Mouse (Mus musculus) frontal cortex, adult (tissue): ENCODE data around the gene Sphk1.

Experiments
- ATAC-seq: cut with Nextera tagmentation; 2 replicates; pipeline ENCODE4 v1.9.2; 2017; ENCODE audit warnings: mild to moderate bottlenecking, moderate library complexity, mixed read lengths; ENCODE audit not compliant: low TSS enrichment

Gene Sphk1

DNA sequence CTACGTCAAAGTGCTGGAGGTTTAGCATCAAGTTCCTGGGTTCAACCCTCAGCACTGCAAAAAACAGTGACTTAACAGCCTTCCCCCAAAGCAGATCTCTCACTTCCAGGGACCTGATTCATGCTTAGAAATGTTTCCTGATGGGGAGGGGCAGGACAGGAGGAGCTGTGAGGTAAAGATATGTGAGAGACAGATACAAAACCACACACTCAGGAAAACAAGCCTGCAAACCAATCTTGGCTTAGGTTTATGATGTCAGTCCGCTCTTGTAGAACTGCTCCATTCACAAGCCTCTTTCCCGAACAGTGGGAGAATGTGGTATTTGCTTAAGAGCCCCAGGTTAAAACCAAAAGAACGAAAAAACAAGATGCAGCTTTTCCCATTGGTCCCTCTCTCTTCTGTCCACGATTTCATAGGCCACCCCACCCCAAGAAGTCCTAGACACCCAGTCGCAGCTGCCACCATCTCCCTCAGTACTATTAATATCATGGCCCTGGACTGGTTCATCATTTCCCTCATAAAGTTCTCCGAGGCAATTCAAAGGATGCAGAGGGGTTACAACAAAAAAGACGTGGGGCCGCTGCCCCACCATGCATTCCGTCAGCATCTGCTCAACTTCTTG is 49.4 kb downstream of the Sphk1 start:
- 0 out of 2 replicates have a peak, but pooled peaks have one; percentile 3 for ATAC-seq

DNA sequence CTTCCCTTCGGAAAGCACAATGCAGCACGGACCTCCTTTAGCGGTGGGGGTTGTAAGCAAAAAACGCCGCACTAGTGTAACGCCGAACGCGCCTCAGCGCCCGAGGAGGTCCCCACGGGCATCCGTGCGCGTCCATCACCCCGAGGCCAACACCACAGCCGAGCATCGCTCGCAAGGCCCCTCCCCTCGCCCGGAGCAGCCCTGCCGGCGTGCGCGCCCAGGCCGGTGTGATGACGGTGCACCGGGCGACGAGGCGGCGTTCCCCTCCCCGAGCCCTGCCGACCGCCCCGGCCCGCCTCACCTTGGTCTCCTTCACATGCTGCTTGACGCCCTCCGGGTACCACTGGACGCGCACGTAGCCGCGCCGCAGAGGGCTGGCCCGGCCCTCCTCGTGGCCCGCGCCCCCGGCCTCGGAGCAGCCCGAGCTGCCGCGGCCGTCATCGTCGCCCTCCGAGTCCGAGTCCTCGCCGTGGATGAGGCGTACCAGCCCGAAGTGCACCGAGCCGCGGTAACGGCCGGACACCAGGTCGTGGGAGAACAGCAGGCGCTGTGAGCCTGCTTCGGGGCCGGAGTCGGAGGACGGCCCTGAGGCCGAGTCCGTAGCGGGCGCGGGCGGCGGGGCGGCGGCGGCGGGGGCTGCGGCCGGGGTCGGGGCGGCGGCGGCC is 50.1 kb downstream of the Sphk1 start:
- peak; percentile 62 for ATAC-seq

DNA sequence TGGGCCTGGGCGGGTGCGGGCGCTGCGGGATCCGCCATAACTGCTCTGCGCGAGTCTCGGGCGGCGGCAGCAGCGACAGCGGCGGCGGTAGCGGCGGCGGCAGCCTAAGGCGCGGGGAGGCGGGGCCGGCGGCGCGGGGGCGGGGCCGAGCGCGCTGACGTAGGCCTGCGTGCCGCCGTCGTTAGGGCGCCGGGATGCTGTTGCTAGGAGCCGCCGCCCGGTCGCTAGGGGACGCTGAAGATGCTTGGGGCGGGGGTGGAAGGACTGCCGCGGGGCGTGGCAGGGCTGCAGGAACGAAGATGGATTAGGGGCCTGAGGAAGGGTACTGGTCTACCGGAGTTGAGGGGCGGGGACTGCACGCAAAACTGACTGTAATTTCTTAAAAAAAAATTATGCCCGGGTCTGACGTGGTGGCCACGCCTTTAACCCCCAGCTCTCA is 50.7 kb downstream of the Sphk1 start, which contains the start of gene Ube2o:
Ube2o (minus strand) TSS at position 72 of the 439 bp plus-strand sequence.
- peak; percentile 81 for ATAC-seq

DNA sequence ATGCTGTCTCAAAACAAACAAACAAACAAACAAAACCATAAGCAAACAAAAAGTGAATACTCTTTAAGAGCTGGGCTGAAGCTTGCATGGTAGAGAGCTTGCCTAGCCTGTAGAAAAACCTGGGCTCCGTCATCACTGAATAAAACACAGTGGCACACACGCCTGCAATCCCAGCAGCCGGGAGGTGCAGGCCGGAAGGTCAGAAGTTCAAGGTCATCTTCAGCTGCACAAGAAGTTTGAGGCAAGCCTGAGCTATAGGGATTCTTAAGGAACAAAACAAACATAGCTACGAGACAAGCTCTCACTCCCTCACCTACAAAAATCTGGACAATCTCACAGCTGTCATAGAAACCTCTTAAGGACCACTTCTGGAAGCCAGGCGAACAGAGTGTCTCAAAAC is 55.0 kb downstream of the Sphk1 start:
- no peak for ATAC-seq
